Mouse (Mus musculus): ENCODE measurements at regions not wholly inside any gene's neighbourhood (a gene's known extent, or its start where the extent isn't known, plus 50 kb on each side); places are given as distances from the start of the nearest gene placed in this dataset.
A peak's percentile ranks its signal among the peaks of the same experiment; 100 is the strongest.

DNA sequence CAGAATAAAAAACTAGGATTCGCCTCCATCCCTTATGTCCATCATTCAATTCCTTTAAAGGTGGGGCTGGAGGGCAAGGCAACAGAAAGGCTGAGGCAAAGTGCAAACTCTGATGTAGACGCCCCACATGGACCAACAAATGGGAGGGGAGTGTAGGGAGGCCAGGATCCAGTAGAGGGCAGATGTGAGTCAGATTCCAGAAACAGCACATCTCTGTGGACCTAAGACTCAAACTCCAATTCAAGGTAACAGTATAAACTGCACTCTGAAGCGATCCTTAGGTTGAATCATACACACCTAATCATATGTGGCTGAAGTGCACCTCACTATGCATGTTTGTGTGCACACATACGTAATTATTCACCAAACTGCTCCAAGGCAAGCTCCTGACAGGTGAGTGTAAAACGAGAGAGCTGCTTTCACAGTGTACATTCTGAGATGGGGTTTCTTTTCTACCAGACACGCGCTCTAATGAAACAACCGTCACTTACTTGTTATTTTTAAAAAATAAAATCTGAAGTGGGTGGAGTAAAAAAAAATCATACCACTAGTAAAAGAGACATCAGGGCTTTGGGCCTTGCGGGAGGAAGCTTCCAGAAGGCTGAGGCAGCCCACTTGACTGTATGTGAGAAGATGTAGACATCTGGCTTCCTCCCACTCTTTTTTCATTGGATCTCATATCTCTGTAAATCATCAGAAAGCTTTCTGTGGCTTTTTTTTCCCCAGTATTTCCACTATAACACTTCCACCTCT lies 60.6 kb upstream of the Ssx2ip start:
- DNase-seq (ENCODE audit: low spot score) (peak; percentile 75), ATAC-seq (ENCODE audit: low FRiP score) (no peak)
- peaks cover 3% of the 10 kb centered on the region for H3K4me1 ChIP-seq (ENCODE audit: insufficient read depth, low read length)
- WGBS: 56% methylated on average over 9 of the region's 9 CpGs
- peak; percentile 84 for TF ChIP-seq CTCF (IDR thresholded peaks at IDR 0.05)
- H3K4me3 ChIP-seq (ENCODE audit: low read depth, low read length): no peak overlapping the region
- no peaks in the 10 kb centered on the region for H3K36me3 ChIP-seq (ENCODE audit: insufficient read depth, low read length)
- H3K4me2 ChIP-seq (ENCODE audit: low read depth, low read length, poor library complexity, severe bottlenecking): no peak overlapping the region
- H3K9ac ChIP-seq (replicated peaks; ENCODE audit: low read length, poor library complexity, severe bottlenecking): no peak overlapping the region
- no peaks in the 10 kb centered on the region for H3K9me3 ChIP-seq (ENCODE audit: low read length)
- H3K27me3 ChIP-seq (ENCODE audit: insufficient read depth, low read length): no peaks in the 10 kb centered on the region
- H3K27ac ChIP-seq (ENCODE audit: low read depth, low read length): 0 out of 2 replicates have a peak overlapping the region, but pooled peaks have one; percentile 49

DNA sequence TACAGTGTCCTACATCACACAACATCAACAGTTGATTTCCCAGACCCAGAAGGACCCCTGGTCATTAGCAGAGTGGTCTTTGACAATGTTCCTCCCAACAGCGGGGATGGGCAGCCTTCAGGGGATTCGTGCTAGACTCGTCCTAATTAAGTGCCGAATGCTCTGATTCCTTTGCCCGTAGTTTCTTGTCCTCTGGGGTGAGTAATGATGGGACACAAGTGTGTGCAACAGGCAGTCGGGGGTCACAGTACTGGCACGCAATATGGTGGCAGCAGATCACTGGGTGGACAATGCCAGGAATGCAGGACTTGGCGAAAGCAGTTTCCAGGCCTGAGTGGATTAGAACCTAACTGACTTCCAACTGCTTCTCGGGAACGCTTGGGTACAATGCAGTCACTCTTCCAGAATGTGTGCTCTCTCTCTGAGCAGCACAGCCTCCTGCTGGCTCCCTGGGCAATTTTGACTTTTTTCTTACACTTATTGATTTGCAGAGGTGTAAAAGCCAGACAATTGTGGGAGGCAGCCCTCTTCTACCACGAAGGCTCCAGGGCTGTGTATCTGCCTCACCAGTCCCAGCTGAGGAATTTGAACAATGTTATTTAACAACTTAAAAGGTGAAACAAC lies 59.9 kb upstream of the Ssx2ip start:
- no peak overlapping the region for H3K4me2 ChIP-seq (ENCODE audit: low read depth, low read length, poor library complexity, severe bottlenecking)
- H3K27me3 ChIP-seq (ENCODE audit: insufficient read depth, low read length): no peaks in the 10 kb centered on the region
- no peak overlapping the region for H3K4me3 ChIP-seq (ENCODE audit: low read depth, low read length)
- H3K27ac ChIP-seq (ENCODE audit: low read depth, low read length): peak overlapping the region; percentile 49; the same call in 1 of the 2 replicates
- DNase-seq (ENCODE audit: low spot score): no peak
- WGBS: 54% methylated on average over 11 of the region's 11 CpGs
- H3K36me3 ChIP-seq (ENCODE audit: insufficient read depth, low read length): no peaks in the 10 kb centered on the region
- no peak overlapping the region for H3K9ac ChIP-seq (replicated peaks; ENCODE audit: low read length, poor library complexity, severe bottlenecking)
- H3K9me3 ChIP-seq (ENCODE audit: low read length): no peaks in the 10 kb centered on the region
- H3K4me1 ChIP-seq (ENCODE audit: insufficient read depth, low read length): peaks cover 3% of the 10 kb centered on the region
- TF ChIP-seq CTCF (IDR thresholded peaks at IDR 0.05): no peak
- ATAC-seq (ENCODE audit: low FRiP score): no peak

- ATAC-seq (ENCODE audit: low FRiP score) (peak; percentile 75), DNase-seq (ENCODE audit: low spot score) (peak; percentile 91)
- TF ChIP-seq CTCF (IDR thresholded peaks at IDR 0.05): peak; percentile 98
- Histone ChIP-seq H3K27ac (ENCODE audit: low read depth, low read length) (peak overlapping the region; percentile 75), H3K27me3 (ENCODE audit: insufficient read depth, low read length) (no peaks in the 10 kb centered on the region), H3K4me3 (ENCODE audit: low read depth, low read length) (peak overlapping the region; percentile 32), H3K9me3 (ENCODE audit: low read length) (no peaks in the 10 kb centered on the region), H3K36me3 (ENCODE audit: insufficient read depth, low read length) (no peaks in the 10 kb centered on the region), H3K4me1 (ENCODE audit: insufficient read depth, low read length) (peaks cover 3% of the 10 kb centered on the region), H3K9ac (replicated peaks; ENCODE audit: low read length, poor library complexity, severe bottlenecking) (peak overlapping the region; percentile 57), H3K4me2 (ENCODE audit: low read depth, low read length, poor library complexity, severe bottlenecking) (peak overlapping the region; percentile 51)
- WGBS: 2% methylated on average over 18 of the region's 18 CpGs
Observed at GRCm38 (mm10) chr3:146345308-146345780, 59.1 kb upstream of the Ssx2ip start.

- DNase-seq (ENCODE audit: low spot score) (no peak), ATAC-seq (ENCODE audit: low FRiP score) (no peak)
- WGBS: 47% methylated on average over 4 of the region's 4 CpGs
- no peak for TF ChIP-seq CTCF (IDR thresholded peaks at IDR 0.05)
- peak overlapping the region; percentile 32 for H3K4me3 ChIP-seq (ENCODE audit: low read depth, low read length)
- peaks cover 3% of the 10 kb centered on the region for H3K4me1 ChIP-seq (ENCODE audit: insufficient read depth, low read length)
- peak overlapping the region; percentile 57 for H3K9ac ChIP-seq (replicated peaks; ENCODE audit: low read length, poor library complexity, severe bottlenecking)
- peak overlapping the region; percentile 51 for H3K4me2 ChIP-seq (ENCODE audit: low read depth, low read length, poor library complexity, severe bottlenecking)
- H3K27ac ChIP-seq (ENCODE audit: low read depth, low read length): peak overlapping the region; percentile 75
- no peaks in the 10 kb centered on the region for H3K36me3 ChIP-seq (ENCODE audit: insufficient read depth, low read length)
- no peaks in the 10 kb centered on the region for H3K9me3 ChIP-seq (ENCODE audit: low read length)
- H3K27me3 ChIP-seq (ENCODE audit: insufficient read depth, low read length): no peaks in the 10 kb centered on the region
Observed at GRCm38 (mm10) chr3:146345946-146346345, 58.5 kb upstream of the Ssx2ip start.

DNA sequence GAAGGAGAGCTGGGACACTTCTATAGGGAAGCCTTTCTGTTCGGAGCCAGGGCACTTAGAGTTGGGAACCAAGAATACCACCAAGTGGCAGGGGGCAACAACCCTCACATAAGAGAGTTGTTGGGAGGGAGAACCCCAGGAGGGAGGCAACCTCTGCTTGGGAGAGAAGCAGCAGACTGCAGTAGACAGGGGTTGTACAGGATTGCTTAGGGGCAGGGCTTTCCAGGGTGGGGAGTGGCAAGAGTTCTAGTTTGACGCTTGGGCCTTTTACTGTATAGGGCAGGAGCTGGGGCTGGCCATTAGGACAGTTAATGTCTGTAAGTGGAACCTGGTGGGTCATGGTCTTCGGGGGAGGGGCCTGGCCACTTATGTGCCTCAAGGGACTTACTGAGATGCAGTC lies 57.1 kb upstream of the Ssx2ip start:
- no peak overlapping the region for H3K27ac ChIP-seq (ENCODE audit: low read depth, low read length)
- H3K9me3 ChIP-seq (ENCODE audit: low read length): no peaks in the 10 kb centered on the region
- 84% methylated on average over 3 of the region's 3 CpGs for WGBS
- no peak overlapping the region for H3K9ac ChIP-seq (replicated peaks; ENCODE audit: low read length, poor library complexity, severe bottlenecking)
- ATAC-seq (ENCODE audit: low FRiP score) (no peak), DNase-seq (ENCODE audit: low spot score) (no peak)
- H3K4me1 ChIP-seq (ENCODE audit: insufficient read depth, low read length): peaks cover 3% of the 10 kb centered on the region
- no peak overlapping the region for H3K4me3 ChIP-seq (ENCODE audit: low read depth, low read length)
- no peaks in the 10 kb centered on the region for H3K36me3 ChIP-seq (ENCODE audit: insufficient read depth, low read length)
- no peak overlapping the region for H3K4me2 ChIP-seq (ENCODE audit: low read depth, low read length, poor library complexity, severe bottlenecking)
- no peak for TF ChIP-seq CTCF (IDR thresholded peaks at IDR 0.05)
- H3K27me3 ChIP-seq (ENCODE audit: insufficient read depth, low read length): no peaks in the 10 kb centered on the region

GRCm38 (mm10) chr3:146348921-146349320 lies 55.5 kb upstream of the Ssx2ip start:
- TF ChIP-seq CTCF (IDR thresholded peaks at IDR 0.05): no peak
- Histone ChIP-seq H3K4me3 (ENCODE audit: low read depth, low read length) (no peak overlapping the region), H3K27ac (ENCODE audit: low read depth, low read length) (no peak overlapping the region), H3K4me2 (ENCODE audit: low read depth, low read length, poor library complexity, severe bottlenecking) (no peak overlapping the region), H3K36me3 (ENCODE audit: insufficient read depth, low read length) (no peaks in the 10 kb centered on the region), H3K9me3 (ENCODE audit: low read length) (no peaks in the 10 kb centered on the region), H3K9ac (replicated peaks; ENCODE audit: low read length, poor library complexity, severe bottlenecking) (no peak overlapping the region), H3K27me3 (ENCODE audit: insufficient read depth, low read length) (no peaks in the 10 kb centered on the region), H3K4me1 (ENCODE audit: insufficient read depth, low read length) (peaks cover 3% of the 10 kb centered on the region)
- ATAC-seq (ENCODE audit: low FRiP score): no peak
- 86% methylated on average over 8 of the region's 8 CpGs for WGBS
- DNase-seq (ENCODE audit: low spot score): no peak
